Mouse (Mus musculus): Measurements from ENCODE around the gene Neurog3.

DNA sequence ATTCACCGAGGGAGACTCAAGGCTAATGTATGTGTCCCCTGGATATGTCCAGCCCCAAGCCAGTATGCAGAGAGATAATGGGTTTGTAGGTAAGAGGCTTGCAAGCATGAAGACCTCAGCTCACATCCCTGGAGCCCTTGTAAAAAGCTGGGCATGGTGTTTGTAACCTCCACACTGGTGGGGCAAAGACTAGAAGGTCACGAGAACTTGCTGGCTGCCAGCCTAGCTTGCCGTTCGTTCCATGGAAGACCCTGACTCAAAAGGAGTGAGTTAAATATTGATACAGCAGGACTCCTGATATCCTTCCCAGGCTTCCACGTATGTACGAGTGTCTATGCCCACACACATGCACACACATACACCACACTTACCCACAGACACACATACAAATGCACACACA lies 38.5 kb upstream of the Neurog3 start:
- no peak for TF ChIP-seq CTCF (IDR thresholded peaks at IDR 0.05; ENCODE audit: control insufficient read depth, insufficient read depth, low read length)
- TF ChIP-seq POLR2A (IDR thresholded peaks at IDR 0.05; ENCODE audit: borderline replicate concordance, control insufficient read depth, low read depth, low read length) = no peak
